Mouse (Mus musculus) erythroblast, embryonic 14.5 days (primary cell): ENCODE measurements around the gene Atxn2l.

Experiments used
- GATA1 ChIP-seq: IDR thresholded peaks from 2 replicates; pipeline ENCODE4 v1.6.1; 2012; ENCODE audit warnings: low read length, inconsistent platforms, mixed read lengths
- TAL1 ChIP-seq: IDR thresholded peaks from 3 replicates; pipeline ENCODE4 v1.6.1; 2012; ENCODE audit warnings: low read length, inconsistent platforms, mixed read lengths

GRCm38 (mm10) chr7:126482392-126482871, 20.8 kb downstream of the Atxn2l start:
- TF ChIP-seq GATA1 (no peak), TAL1 (no peak)
